Mouse (Mus musculus) heart, adult 8-10 months (tissue): ENCODE data around the gene Gm10128. TPM values are rescaled to one million over a fixed set of nuclear protein-coding genes. Genes with fewer than 3 reads are reported as not detected.
"Not testable (repeated sequence)": the region's sequence is repeated elsewhere in the genome, so short reads cannot be mapped to it uniquely, and the experiment has no call there.

ENCODE experiments used
- DNase-seq: peaks from one replicate; pipeline ENCODE4 v3.0.0; 2022; ENCODE audit warnings: low spot score
- total RNA-seq, 4 experiments: library from RNA; stranded (reverse); gene quantifications; 2 replicates each; pipeline ENCODE4 v1.2.4; 2022

The Gm10128 gene
- not detected for total RNA-seq

- not testable (repeated sequence) for DNase-seq
These were observed at the start of gene Gm10128 for GRCm38 (mm10) chr14:7643872-7644271. Gm10128 (minus strand) TSS chr14:7643972.

DNA sequence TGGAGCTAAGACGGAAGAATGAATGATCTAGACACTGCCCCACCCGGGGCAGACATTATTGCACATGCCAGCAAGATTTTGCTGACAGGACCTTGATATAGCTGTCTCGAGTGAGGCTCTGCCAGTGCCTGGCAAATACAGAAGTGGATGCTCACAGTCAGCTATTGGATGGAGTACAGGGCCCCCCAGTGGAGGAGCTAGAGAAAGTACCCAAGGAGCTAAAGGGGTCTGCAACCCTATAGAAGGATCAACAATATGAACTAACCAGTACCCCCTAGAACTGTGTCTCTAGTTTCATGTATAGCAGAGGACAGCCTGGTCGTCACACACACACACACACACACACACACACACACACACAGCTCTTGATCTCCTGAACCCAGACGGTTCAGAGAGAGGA lies 37.4 kb upstream of the Gm10128 start:
- peak; percentile 13 for DNase-seq

DNA sequence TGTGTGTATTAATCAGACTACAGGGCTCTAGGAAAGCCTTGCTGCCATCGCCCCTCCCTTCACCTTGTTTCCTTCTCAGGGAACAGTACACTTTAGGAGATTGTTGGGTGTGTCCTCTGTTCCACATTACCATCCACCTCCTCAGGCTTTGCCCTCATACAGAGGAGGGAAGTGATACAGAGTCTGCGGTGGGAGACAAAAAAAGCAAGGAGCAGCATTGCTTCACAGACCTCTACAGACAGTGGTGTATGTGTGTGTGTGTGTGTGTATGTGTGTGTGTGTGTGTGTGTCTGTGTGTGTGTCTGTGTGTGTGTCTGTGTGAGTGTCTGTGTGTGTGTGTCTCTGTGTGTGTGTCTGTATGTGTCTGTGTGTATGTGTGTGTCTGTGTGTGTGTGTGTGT lies 18.7 kb upstream of the Gm10128 start:
- not testable (repeated sequence) for DNase-seq

GRCm38 (mm10) chr14:7658101-7659074 lies 14.6 kb upstream of the Gm10128 start:
- DNase-seq, result peak; percentile 13

DNA sequence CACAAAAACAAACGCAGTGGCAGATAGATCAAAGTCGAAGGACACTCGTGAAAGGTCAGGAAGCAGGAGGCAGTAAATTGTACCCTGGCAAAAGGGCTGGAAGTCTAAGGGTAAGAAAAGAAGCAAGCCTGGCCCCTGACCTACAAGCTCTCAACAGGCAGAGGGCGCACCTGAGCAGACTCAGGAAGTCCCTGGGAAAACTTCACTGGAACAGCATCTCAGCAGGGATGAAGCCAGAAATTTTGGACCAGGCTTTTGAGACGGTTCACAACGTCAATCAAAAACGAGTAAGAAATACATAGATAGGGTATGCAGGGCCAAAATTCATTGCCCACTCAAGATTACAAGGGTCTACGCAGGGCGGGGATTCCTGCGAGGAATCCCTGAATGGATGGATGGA lies 13.7 kb upstream of the Gm10128 start:
- DNase-seq, result not testable (repeated sequence)

DNA sequence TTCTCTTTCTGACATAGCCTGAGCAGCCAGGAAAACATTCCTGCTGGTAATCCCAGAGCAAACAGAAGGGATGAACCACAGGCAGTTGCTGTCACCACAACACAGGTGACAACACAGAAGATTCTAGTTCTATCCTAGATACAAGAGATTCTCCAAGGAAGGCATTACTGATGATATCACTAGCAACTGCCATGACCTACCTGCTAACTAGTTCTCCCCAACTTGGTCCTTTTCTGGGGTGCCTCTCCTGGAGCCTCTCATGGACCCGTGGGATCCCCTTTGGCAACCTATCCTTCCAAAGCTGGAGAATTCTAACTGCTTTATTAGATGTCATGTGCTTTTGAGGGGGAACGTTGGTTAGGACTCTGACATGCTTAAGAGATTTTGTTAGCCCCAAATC lies 48.3 kb downstream of the Gm10128 start, which contains the start of gene Gm10338:
TSS of gene Gm10338 (minus strand) at position 101 of the 400 bp plus-strand sequence.
- DNase-seq, result not testable (repeated sequence)

Other genes with a start within 250 kb of the Gm10128 start
- not detected for gene Gm3755, start 193.1 kb downstream of the Gm10128 start, total RNA-seq
- gene Gm3752, start 160.2 kb downstream of the Gm10128 start, total RNA-seq, result not detected
- 1 to 10 TPM in 1 of 4 experiments, under 1 TPM in 3; 0.62 to 1.4 (median 0.69) TPM for gene Gm3558, start 75.4 kb downstream of the Gm10128 start, total RNA-seq
- gene Gm10338, start 48.4 kb downstream of the Gm10128 start, total RNA-seq, result not detected
- not detected for gene Gm26661, start 147.6 kb upstream of the Gm10128 start, total RNA-seq
- gene Flnb, start 174.0 kb upstream of the Gm10128 start, total RNA-seq, result 10 to 100 TPM; 14.3 to 31.5 (median 21.0) TPM